Mouse (Mus musculus): Measurements from ENCODE around the gene Zfp831. TPM values are rescaled to one million over a fixed set of nuclear protein-coding genes. Genes with fewer than 3 reads are reported as not detected.

Zfp831 gene
- total and polyA plus RNA-seq, 3 experiments: 1.4 to 4.1 TPM; not detected in 1

GRCm38 (mm10) chr2:174613221-174613620, 30.1 kb upstream of the Zfp831 start:
- Histone ChIP-seq H3K27ac (ENCODE audit: control insufficient read depth, low read depth, low read length) (peak overlapping the region; percentile 91), H3K4me3 (ENCODE audit: control insufficient read depth in 1 of 2, insufficient read depth in 1 of 2, low read depth in 2 of 2, low read length in 2 of 2) (no peak overlapping the region), H3K27me3 (ENCODE audit: control insufficient read depth in 1 of 2, insufficient read depth in 2 of 2, low read length in 2 of 2) (no peaks in the 10 kb centered on the region), H3K9me3 (replicated peaks; ENCODE audit: insufficient read depth, low read length) (no peaks in the 10 kb centered on the region), H3K79me2 (ENCODE audit: control insufficient read depth, insufficient read depth, low read length, poor library complexity) (no peaks in the 10 kb centered on the region), H3K4me1 (ENCODE audit: control insufficient read depth in 1 of 2, insufficient read depth in 2 of 2, low read length in 2 of 2) (peaks cover 17 to 33% of the 10 kb centered on the region in 2 experiments), H3K9ac (ENCODE audit: control insufficient read depth, low read depth, low read length, poor library complexity, severe bottlenecking) (peak overlapping the region; percentile 57; the same call in 1 of the 2 replicates), H3K36me3 (ENCODE audit: control insufficient read depth in 1 of 2, insufficient read depth in 2 of 2, low read length in 2 of 2) (peaks cover 0 to 28% of the 10 kb centered on the region in 2 experiments; a peak in 2 of 4 replicates)
- TF ChIP-seq GABPA (IDR thresholded peaks at IDR 0.05; ENCODE audit: low read depth, low read length): no peak
- TF ChIP-seq NELFE (IDR thresholded peaks at IDR 0.05; ENCODE audit: low read depth, low read length): 0 out of 2 replicates have a peak, but pooled peaks have one; percentile 10
- no peak for DNase-seq (ENCODE audit: low read depth, low spot score)

GRCm38 (mm10) chr2:174613921-174614441, 29.4 kb upstream of the Zfp831 start:
- no peaks in the 10 kb centered on the region for H3K27me3 ChIP-seq (ENCODE audit: control insufficient read depth in 1 of 2, insufficient read depth in 2 of 2, low read length in 2 of 2)
- peak; percentile 39 for TF ChIP-seq HCFC1 (IDR thresholded peaks at IDR 0.05; ENCODE audit: low read depth, low read length)
- no peak for TF ChIP-seq CTCF (IDR thresholded peaks at IDR 0.05 in 2 of 3, conservative IDR thresholded peaks at IDR 0.05 in 1 of 3; ENCODE audit: control insufficient read depth in 1 of 3, insufficient read depth in 1 of 3, low read depth in 2 of 3, low read length in 3 of 3, poor library complexity in 1 of 3, severe bottlenecking in 1 of 3)
- TF ChIP-seq NRF1 (IDR thresholded peaks at IDR 0.05; ENCODE audit: insufficient read depth, low read depth, low read length, poor library complexity, severe bottlenecking): no peak
- 0 out of 2 replicates have a peak, but pooled peaks have one; percentile 0 for TF ChIP-seq MYB (IDR thresholded peaks at IDR 0.05; ENCODE audit: low read depth, low read length)
- no peak for TF ChIP-seq ZC3H11A (IDR thresholded peaks at IDR 0.05; ENCODE audit: low read depth, low read length)
- peak; percentile 49; the same call in 1 of the 2 replicates for TF ChIP-seq MXI1 (IDR thresholded peaks at IDR 0.05; ENCODE audit: low read depth, low read length)
- peak; percentile 64; the same call in 1 of the 2 replicates for TF ChIP-seq ELF1 (IDR thresholded peaks at IDR 0.05; ENCODE audit: low read depth, low read length)
- TF ChIP-seq RAD21 (IDR thresholded peaks at IDR 0.05; ENCODE audit: low read depth, low read length): no peak
- TF ChIP-seq TBP (IDR thresholded peaks at IDR 0.05; ENCODE audit: low read depth, low read length): no peak
- TF ChIP-seq MAZ (IDR thresholded peaks at IDR 0.05; ENCODE audit: low read depth, low read length): peak; percentile 72; the same call in 1 of the 2 replicates
- no peak for TF ChIP-seq MEF2A (IDR thresholded peaks at IDR 0.05; ENCODE audit: extremely low read depth, insufficient replicate concordance, low read depth, low read length, poor library complexity, severe bottlenecking)
- 0 out of 2 replicates have a peak, but pooled peaks have one; percentile 1 for TF ChIP-seq BHLHE40 (IDR thresholded peaks at IDR 0.05; ENCODE audit: borderline replicate concordance, low read depth, low read length)
- peak; percentile 68 for TF ChIP-seq SIN3A (IDR thresholded peaks at IDR 0.05; ENCODE audit: low read length)
- peaks cover 17 to 33% of the 10 kb centered on the region in 2 experiments for H3K4me1 ChIP-seq (ENCODE audit: control insufficient read depth in 1 of 2, insufficient read depth in 2 of 2, low read length in 2 of 2)
- peak overlapping the region; percentile 57 for H3K9ac ChIP-seq (ENCODE audit: control insufficient read depth, low read depth, low read length, poor library complexity, severe bottlenecking)
- peak overlapping the region; percentile 91 for H3K27ac ChIP-seq (ENCODE audit: control insufficient read depth, low read depth, low read length)
- peak; percentile 94 for DNase-seq (ENCODE audit: low read depth, low spot score)
- no peaks in the 10 kb centered on the region for H3K79me2 ChIP-seq (ENCODE audit: control insufficient read depth, insufficient read depth, low read length, poor library complexity)
- H3K4me3 ChIP-seq (ENCODE audit: control insufficient read depth in 1 of 2, insufficient read depth in 1 of 2, low read depth in 2 of 2, low read length in 2 of 2): peak overlapping the region; percentile 41 to 67
- peaks cover 0 to 28% of the 10 kb centered on the region in 2 experiments; a peak in 2 of 4 replicates for H3K36me3 ChIP-seq (ENCODE audit: control insufficient read depth in 1 of 2, insufficient read depth in 2 of 2, low read length in 2 of 2)
- H3K9me3 ChIP-seq (replicated peaks; ENCODE audit: insufficient read depth, low read length): no peaks in the 10 kb centered on the region
